Mouse (Mus musculus): ENCODE measurements around the gene S100a8. TPM values are rescaled to one million over a fixed set of nuclear protein-coding genes. Genes with fewer than 3 reads are reported as not detected.

Gene S100a8
- polyA plus RNA-seq, 1 experiment: not detected

- Histone ChIP-seq H3K4me3 (replicated peaks) (no peak overlapping the region), H3K9me3 (ENCODE audit: control insufficient read depth, low read length) (no peaks in the 10 kb centered on the region), H3K4me1 (ENCODE audit: control insufficient read depth) (no peaks in the 10 kb centered on the region), H3K36me3 (ENCODE audit: control insufficient read depth) (no peaks in the 10 kb centered on the region), H3K27me3 (ENCODE audit: control insufficient read depth) (no peaks in the 10 kb centered on the region)
- TF ChIP-seq TAL1 (IDR thresholded peaks at IDR 0.05; ENCODE audit: low read length) (no peak), GATA1 (IDR thresholded peaks at IDR 0.05; ENCODE audit: low read length) (no peak)
Observed at GRCm38 (mm10) chr3:90638511-90639275, 30.1 kb upstream of the S100a8 start.

- H3K4me1 ChIP-seq (ENCODE audit: control insufficient read depth): no peaks in the 10 kb centered on the region
- no peak for TF ChIP-seq TAL1 (IDR thresholded peaks at IDR 0.05; ENCODE audit: low read length)
- TF ChIP-seq GATA1 (IDR thresholded peaks at IDR 0.05; ENCODE audit: low read length): no peak
- H3K9me3 ChIP-seq (ENCODE audit: control insufficient read depth, low read length): no peaks in the 10 kb centered on the region
- H3K27me3 ChIP-seq (ENCODE audit: control insufficient read depth): no peaks in the 10 kb centered on the region
- no peak overlapping the region for H3K4me3 ChIP-seq (replicated peaks)
- no peaks in the 10 kb centered on the region for H3K36me3 ChIP-seq (ENCODE audit: control insufficient read depth)
Observed at GRCm38 (mm10) chr3:90639511-90640154, 29.1 kb upstream of the S100a8 start.

- no peak for TF ChIP-seq TAL1 (IDR thresholded peaks at IDR 0.05; ENCODE audit: low read length)
- TF ChIP-seq GATA1 (IDR thresholded peaks at IDR 0.05; ENCODE audit: low read length): no peak
- no peaks in the 10 kb centered on the region for H3K27me3 ChIP-seq (ENCODE audit: control insufficient read depth)
- H3K9me3 ChIP-seq (ENCODE audit: control insufficient read depth, low read length): no peaks in the 10 kb centered on the region
- H3K36me3 ChIP-seq (ENCODE audit: control insufficient read depth): no peaks in the 10 kb centered on the region
- H3K4me1 ChIP-seq (ENCODE audit: control insufficient read depth): no peaks in the 10 kb centered on the region
- no peak overlapping the region for H3K4me3 ChIP-seq (replicated peaks)
Observed at GRCm38 (mm10) chr3:90640981-90641380, 27.8 kb upstream of the S100a8 start.

- Histone ChIP-seq H3K4me3 (replicated peaks) (no peak overlapping the region), H3K36me3 (ENCODE audit: control insufficient read depth) (no peaks in the 10 kb centered on the region), H3K9me3 (ENCODE audit: control insufficient read depth, low read length) (no peaks in the 10 kb centered on the region), H3K4me1 (ENCODE audit: control insufficient read depth) (no peaks in the 10 kb centered on the region), H3K27me3 (ENCODE audit: control insufficient read depth) (no peaks in the 10 kb centered on the region)
- TF ChIP-seq TAL1 (IDR thresholded peaks at IDR 0.05; ENCODE audit: low read length) (no peak), GATA1 (IDR thresholded peaks at IDR 0.05; ENCODE audit: low read length) (no peak)
Observed at GRCm38 (mm10) chr3:90644220-90644619, 24.6 kb upstream of the S100a8 start.

GRCm38 (mm10) chr3:90647291-90647690 lies 21.5 kb upstream of the S100a8 start:
- Histone ChIP-seq H3K4me1 (ENCODE audit: control insufficient read depth) (no peaks in the 10 kb centered on the region), H3K27me3 (ENCODE audit: control insufficient read depth) (no peaks in the 10 kb centered on the region), H3K36me3 (ENCODE audit: control insufficient read depth) (no peaks in the 10 kb centered on the region), H3K4me3 (replicated peaks) (no peak overlapping the region), H3K9me3 (ENCODE audit: control insufficient read depth, low read length) (no peaks in the 10 kb centered on the region)
- TF ChIP-seq GATA1 (IDR thresholded peaks at IDR 0.05; ENCODE audit: low read length): no peak
- no peak for TF ChIP-seq TAL1 (IDR thresholded peaks at IDR 0.05; ENCODE audit: low read length)

GRCm38 (mm10) chr3:90648981-90649380 lies 19.8 kb upstream of the S100a8 start:
- no peak for TF ChIP-seq TAL1 (IDR thresholded peaks at IDR 0.05; ENCODE audit: low read length)
- no peak for TF ChIP-seq GATA1 (IDR thresholded peaks at IDR 0.05; ENCODE audit: low read length)
- no peaks in the 10 kb centered on the region for H3K36me3 ChIP-seq (ENCODE audit: control insufficient read depth)
- H3K4me1 ChIP-seq (ENCODE audit: control insufficient read depth): no peaks in the 10 kb centered on the region
- no peaks in the 10 kb centered on the region for H3K27me3 ChIP-seq (ENCODE audit: control insufficient read depth)
- no peaks in the 10 kb centered on the region for H3K9me3 ChIP-seq (ENCODE audit: control insufficient read depth, low read length)
- H3K4me3 ChIP-seq (replicated peaks): no peak overlapping the region

GRCm38 (mm10) chr3:90649832-90650231 lies 18.9 kb upstream of the S100a8 start:
- no peak overlapping the region for H3K4me3 ChIP-seq (replicated peaks)
- no peak for TF ChIP-seq TAL1 (IDR thresholded peaks at IDR 0.05; ENCODE audit: low read length)
- TF ChIP-seq GATA1 (IDR thresholded peaks at IDR 0.05; ENCODE audit: low read length): no peak
- H3K4me1 ChIP-seq (ENCODE audit: control insufficient read depth): no peaks in the 10 kb centered on the region
- no peaks in the 10 kb centered on the region for H3K27me3 ChIP-seq (ENCODE audit: control insufficient read depth)
- H3K36me3 ChIP-seq (ENCODE audit: control insufficient read depth): no peaks in the 10 kb centered on the region
- no peaks in the 10 kb centered on the region for H3K9me3 ChIP-seq (ENCODE audit: control insufficient read depth, low read length)

GRCm38 (mm10) chr3:90652878-90653508 lies 15.8 kb upstream of the S100a8 start:
- no peaks in the 10 kb centered on the region for H3K36me3 ChIP-seq (ENCODE audit: control insufficient read depth)
- TF ChIP-seq TAL1 (IDR thresholded peaks at IDR 0.05; ENCODE audit: low read length) (no peak), GATA1 (IDR thresholded peaks at IDR 0.05; ENCODE audit: low read length) (no peak)
- H3K9me3 ChIP-seq (ENCODE audit: control insufficient read depth, low read length): no peaks in the 10 kb centered on the region
- no peak overlapping the region for H3K4me3 ChIP-seq (replicated peaks)
- no peaks in the 10 kb centered on the region for H3K4me1 ChIP-seq (ENCODE audit: control insufficient read depth)
- no peaks in the 10 kb centered on the region for H3K27me3 ChIP-seq (ENCODE audit: control insufficient read depth)

GRCm38 (mm10) chr3:90653717-90654116 lies 15.1 kb upstream of the S100a8 start, which contains the start of gene S100a7a:
TSS of gene S100a7a (plus strand) at chr3:90654017.
- Histone ChIP-seq H3K4me3 (replicated peaks) (no peak within 1 kb of the TSS), H3K36me3 (ENCODE audit: control insufficient read depth) (no peaks in the 10 kb centered on the region), H3K27me3 (ENCODE audit: control insufficient read depth) (no peaks in the 10 kb centered on the region), H3K4me1 (ENCODE audit: control insufficient read depth) (no peaks in the 10 kb centered on the region), H3K9me3 (ENCODE audit: control insufficient read depth, low read length) (no peaks in the 10 kb centered on the region)
- TF ChIP-seq GATA1 (IDR thresholded peaks at IDR 0.05; ENCODE audit: low read length) (no peak), TAL1 (IDR thresholded peaks at IDR 0.05; ENCODE audit: low read length) (no peak)
